ENCODE assay signal across 10 mouse cellular contexts in the genomic region with DNA sequence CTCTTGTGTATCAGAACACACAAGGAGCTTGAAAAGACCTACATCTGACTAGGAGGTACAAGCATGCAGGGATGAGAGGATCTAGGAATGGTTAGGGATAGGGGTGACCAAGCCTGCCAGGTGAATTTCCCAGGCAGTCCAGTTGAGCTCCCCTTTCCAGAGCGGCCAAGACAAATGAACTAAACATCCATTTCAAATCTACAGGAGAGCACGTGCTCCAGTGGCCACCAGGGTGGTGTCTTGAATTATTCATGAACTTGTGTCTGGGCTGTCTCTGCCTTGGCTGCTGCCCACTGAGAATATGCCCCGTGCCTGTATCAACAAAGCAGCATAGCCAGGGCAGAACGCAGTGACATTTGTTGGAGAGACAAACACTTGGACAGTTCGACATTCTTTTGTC.
DNase-seq lines count a peak whose midpoint lies in the region; ATAC-seq lines count a peak whose summit lies in the region.
"Had no signal": no experiment of that assay in that cellular context is flagged by ENCODE, and none has a peak within 500 bp of the region (broad histone marks: within the 10 kb centered on the region; RNA-seq: fewer than 3 reads in every experiment).

No protein-coding gene starts in this region.

- H3K27ac ChIP-seq in intestine, embryonic 14.5 days (ENCODE audit: low read depth): peak overlapping the region; percentile 34; the same call in 1 of the 2 replicates
- H3K27ac ChIP-seq in intestine, embryonic 15.5 days: no peak overlapping the region
- H3K27ac ChIP-seq in heart, embryonic 15.5 days: peak overlapping the region; percentile 47
- no peak overlapping the region for H3K27ac ChIP-seq in kidney, embryonic 16.5 days (ENCODE audit: low read length)
- peak overlapping the region; percentile 41; the same call in 1 of the 2 replicates for H3K27ac ChIP-seq in stomach, embryonic 14.5 days (ENCODE audit: low read length)

- no peak for DNase-seq in intestine, embryonic 14.5 days (ENCODE audit: low spot score)
- no peak for DNase-seq in adrenal gland, postnatal 4 days (ENCODE audit: low spot score in 2 of 2)
- no peak for DNase-seq in lung, postnatal 36 days
- no peak for DNase-seq in adrenal gland, adult (ENCODE audit: inconsistent age in 2 of 2, low spot score in 1 of 2)
- DNase-seq: thymus, postnatal 36 days had no signal

- H3K4me1 ChIP-seq in intestine, embryonic 14.5 days (replicated peaks; ENCODE audit: control insufficient read depth, insufficient read depth, low read length): peaks cover 16% of the 10 kb centered on the region; the same call in 1 of the 2 replicates
- no peaks in the 10 kb centered on the region; the same call in 1 of the 2 replicates for H3K4me1 ChIP-seq in intestine, embryonic 15.5 days (replicated peaks)
- peaks cover 28% of the 10 kb centered on the region for H3K4me1 ChIP-seq in heart, embryonic 15.5 days (replicated peaks)
- H3K4me1 ChIP-seq in kidney, embryonic 16.5 days (ENCODE audit: insufficient read depth, low read length): peaks cover 5% of the 10 kb centered on the region
- peaks cover 5% of the 10 kb centered on the region; the same call in 1 of the 2 replicates for H3K4me1 ChIP-seq in stomach, embryonic 14.5 days (ENCODE audit: control insufficient read depth, insufficient read depth, low read length)

- no peaks in the 10 kb centered on the region for H3K9me3 ChIP-seq in intestine, embryonic 14.5 days (ENCODE audit: control insufficient read depth, low read length)
- H3K9me3 ChIP-seq in intestine, embryonic 15.5 days: no peaks in the 10 kb centered on the region
- no peaks in the 10 kb centered on the region for H3K9me3 ChIP-seq in heart, embryonic 15.5 days (replicated peaks)
- no peaks in the 10 kb centered on the region for H3K9me3 ChIP-seq in kidney, embryonic 16.5 days (ENCODE audit: low read length)
- no peaks in the 10 kb centered on the region for H3K9me3 ChIP-seq in stomach, embryonic 14.5 days (ENCODE audit: control insufficient read depth, low read depth, low read length)

- no peaks in the 10 kb centered on the region for H3K27me3 ChIP-seq in intestine, embryonic 14.5 days (replicated peaks; ENCODE audit: control insufficient read depth, insufficient read depth, low read length)
- H3K27me3 ChIP-seq in intestine, embryonic 15.5 days (replicated peaks): no peaks in the 10 kb centered on the region
- no peaks in the 10 kb centered on the region for H3K27me3 ChIP-seq in heart, embryonic 15.5 days
- no peaks in the 10 kb centered on the region for H3K27me3 ChIP-seq in kidney, embryonic 16.5 days (ENCODE audit: insufficient read depth, low read length)
- H3K27me3 ChIP-seq in stomach, embryonic 14.5 days (ENCODE audit: control insufficient read depth, insufficient read depth, low read length): no peaks in the 10 kb centered on the region
- H3K27me3 ChIP-seq: CH12.LX had no signal

- no peak overlapping the region for H3K9ac ChIP-seq in intestine, embryonic 14.5 days (ENCODE audit: low read length)
- no peak overlapping the region for H3K9ac ChIP-seq in intestine, embryonic 15.5 days
- no peak overlapping the region for H3K9ac ChIP-seq in heart, embryonic 15.5 days
- no peak overlapping the region for H3K9ac ChIP-seq in kidney, embryonic 16.5 days (replicated peaks; ENCODE audit: low read length)
- H3K9ac ChIP-seq in stomach, embryonic 14.5 days (replicated peaks; ENCODE audit: low read depth, low read length): no peak overlapping the region

- ATAC-seq in intestine, embryonic 14.5 days (replicated peaks; ENCODE audit: low FRiP score, low TSS enrichment, low read depth): no peak
- no peak for ATAC-seq in intestine, embryonic 15.5 days
- peak; percentile 50; the same call in 1 of the 2 replicates for ATAC-seq in heart, embryonic 15.5 days (replicated peaks; ENCODE audit: insufficient number of reproducible peaks, insufficient read depth, low FRiP score, low read depth)
- ATAC-seq in kidney, embryonic 16.5 days (ENCODE audit: low FRiP score, low TSS enrichment): peak; percentile 61; the same call in 1 of the 2 replicates
- no peak for ATAC-seq in stomach, embryonic 14.5 days (ENCODE audit: insufficient number of reproducible peaks, insufficient read depth, low FRiP score, low read depth)

- no peak overlapping the region for H3K4me2 ChIP-seq in intestine, embryonic 14.5 days (ENCODE audit: low read length)
- no peak overlapping the region for H3K4me2 ChIP-seq in intestine, embryonic 15.5 days (replicated peaks)
- H3K4me2 ChIP-seq in heart, embryonic 15.5 days: no peak overlapping the region
- no peak overlapping the region for H3K4me2 ChIP-seq in kidney, embryonic 16.5 days (replicated peaks; ENCODE audit: low read depth, low read length)
- H3K4me2 ChIP-seq in stomach, embryonic 14.5 days (replicated peaks; ENCODE audit: low read depth, low read length): no peak overlapping the region

- H3K36me3 ChIP-seq in intestine, embryonic 14.5 days (ENCODE audit: control insufficient read depth, insufficient read depth, low read length): no peaks in the 10 kb centered on the region
- H3K36me3 ChIP-seq in intestine, embryonic 15.5 days: no peaks in the 10 kb centered on the region
- H3K36me3 ChIP-seq in heart, embryonic 15.5 days: no peaks in the 10 kb centered on the region
- peaks cover 4% of the 10 kb centered on the region for H3K36me3 ChIP-seq in kidney, embryonic 16.5 days (ENCODE audit: insufficient read depth, low read length)
- H3K36me3 ChIP-seq in stomach, embryonic 14.5 days (ENCODE audit: control insufficient read depth, insufficient read depth, low read length): no peaks in the 10 kb centered on the region

- 22% methylated on average over 5 of the region's 5 CpGs for WGBS in intestine, embryonic 14.5 days
- WGBS in intestine, embryonic 15.5 days: 38% methylated on average over 5 of the region's 5 CpGs
- 29% methylated on average over 5 of the region's 5 CpGs for WGBS in heart, embryonic 15.5 days
- 32% methylated on average over 5 of the region's 5 CpGs for WGBS in kidney, embryonic 16.5 days
- WGBS in stomach, embryonic 14.5 days: 29% methylated on average over 5 of the region's 5 CpGs

- H3K4me3 ChIP-seq in intestine, embryonic 14.5 days (ENCODE audit: low read depth, low read length): no peak overlapping the region
- H3K4me3 ChIP-seq in intestine, embryonic 15.5 days (replicated peaks): no peak overlapping the region
- H3K4me3 ChIP-seq in heart, embryonic 15.5 days: no peak overlapping the region
- H3K4me3 ChIP-seq in kidney, embryonic 16.5 days (ENCODE audit: low read length): no peak overlapping the region
- no peak overlapping the region for H3K4me3 ChIP-seq in stomach, embryonic 14.5 days (ENCODE audit: low read depth, low read length)

Comparison
In these comparisons a context has a peak if more than half of its experiments do, and no peak if none do; other contexts are left out.
1. H3K27ac ChIP-seq: peak in intestine, embryonic 14.5 days (single experiment), heart, embryonic 15.5 days (single experiment) and stomach, embryonic 14.5 days (single experiment); none in intestine, embryonic 15.5 days (single experiment) and kidney, embryonic 16.5 days (single experiment).
2. ATAC-seq: peak in heart, embryonic 15.5 days (single experiment) and kidney, embryonic 16.5 days (single experiment); none in intestine, embryonic 14.5 days (single experiment), intestine, embryonic 15.5 days (single experiment) and stomach, embryonic 14.5 days (single experiment).